Mouse (Mus musculus) G1E-ER4 (cell line): ENCODE data around the gene Ccdc162. TPM values are rescaled to one million over a fixed set of nuclear protein-coding genes. Genes with fewer than 3 reads are reported as not detected.

Source experiments
- GATA1 ChIP-seq: IDR thresholded peaks from one replicate; pipeline ENCODE4 v1.8.0; 2012; ENCODE audit warnings: low read length, inconsistent platforms
- polyA plus RNA-seq: library from polyadenylated mRNA; stranded (reverse); fragments of >175 nt; gene quantifications from 2 replicates; pipeline ENCODE4 v1.2.3, GENCODE M21; 2012

Ccdc162 gene
- polyA plus RNA-seq, 1 experiment = not detected

DNA sequence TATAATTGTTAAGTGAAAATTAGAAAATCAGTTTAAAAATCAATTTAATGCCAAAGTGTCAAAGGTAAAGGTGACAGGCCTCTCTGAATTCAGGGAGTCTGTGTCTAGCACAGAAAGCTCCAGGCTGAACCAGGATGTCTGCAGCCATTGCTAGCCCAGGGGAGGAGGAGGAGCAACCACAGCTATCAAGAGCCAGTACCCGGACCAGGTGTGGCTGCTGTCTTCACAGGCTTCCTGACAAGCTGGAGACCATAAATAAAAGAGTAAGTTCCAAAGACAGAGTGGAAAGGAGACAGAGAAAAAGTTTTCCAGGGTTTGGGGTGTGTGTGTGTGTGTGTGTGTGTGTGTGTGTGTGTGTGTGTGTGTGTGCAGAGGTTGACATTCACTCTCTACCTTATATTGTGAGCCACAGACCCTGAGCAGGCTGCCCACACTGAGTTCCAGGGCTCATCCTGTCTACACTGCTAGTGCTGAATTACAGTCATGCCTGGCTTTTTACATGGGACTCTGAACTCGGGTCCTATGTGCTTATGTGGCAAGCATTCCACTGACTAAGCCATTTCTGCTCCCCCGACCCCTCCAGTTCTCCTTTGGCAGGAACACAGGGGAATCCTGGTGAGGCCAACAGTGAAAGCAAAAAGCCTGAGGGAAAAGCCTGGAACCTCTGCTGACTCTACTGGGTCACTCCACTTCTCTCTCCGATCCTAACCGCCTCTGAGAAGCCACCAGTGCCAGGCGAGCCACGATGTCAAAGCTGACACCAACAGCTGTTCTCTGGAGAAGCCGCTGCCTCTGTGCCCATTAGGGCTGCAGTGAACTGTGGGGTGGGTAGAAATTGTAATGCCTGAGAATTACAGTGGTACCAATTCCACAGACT is 140.7 kb downstream of the Ccdc162 start:
- TF ChIP-seq GATA1 = no peak

DNA sequence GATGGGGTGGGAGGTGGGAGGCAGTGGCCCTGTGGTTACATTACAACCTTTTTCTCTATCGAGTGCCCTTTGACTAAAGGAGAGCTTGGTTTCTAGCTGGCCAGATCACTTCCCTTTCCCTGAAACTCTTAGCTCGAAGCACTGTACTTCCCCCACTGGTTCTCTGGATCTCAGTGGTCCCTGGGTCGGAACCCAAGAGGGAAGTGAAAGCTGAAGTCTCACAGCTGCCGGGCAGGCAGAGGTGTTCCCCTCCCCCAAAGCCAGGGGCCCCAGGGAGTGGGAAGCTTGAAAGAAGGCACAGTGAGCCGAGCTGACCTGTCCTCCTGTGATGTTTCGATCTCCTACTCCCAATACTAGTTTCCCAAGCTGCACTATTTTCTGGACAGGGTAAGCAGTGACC is 143.2 kb downstream of the Ccdc162 start:
- TF ChIP-seq GATA1 = no peak

DNA sequence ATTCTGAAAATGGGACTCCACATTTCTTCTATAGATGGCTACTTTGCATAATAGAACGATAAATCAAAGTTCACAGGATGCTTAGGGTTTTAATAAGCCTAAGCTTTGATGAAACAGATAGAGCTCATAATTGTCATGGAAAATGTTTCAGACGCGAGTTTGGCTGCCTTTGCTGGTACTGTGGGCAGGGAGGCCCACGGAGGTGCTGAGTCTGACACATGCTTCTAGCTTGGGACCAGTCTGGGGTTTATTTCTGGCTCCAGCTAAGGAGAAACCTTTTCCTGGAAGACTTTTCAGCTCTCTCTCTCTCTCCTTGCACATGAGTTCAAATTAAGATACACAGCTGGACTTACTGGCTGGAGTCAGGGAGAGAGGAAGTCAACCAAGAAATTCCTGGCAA is 144.2 kb downstream of the Ccdc162 start:
- no peak for TF ChIP-seq GATA1

DNA sequence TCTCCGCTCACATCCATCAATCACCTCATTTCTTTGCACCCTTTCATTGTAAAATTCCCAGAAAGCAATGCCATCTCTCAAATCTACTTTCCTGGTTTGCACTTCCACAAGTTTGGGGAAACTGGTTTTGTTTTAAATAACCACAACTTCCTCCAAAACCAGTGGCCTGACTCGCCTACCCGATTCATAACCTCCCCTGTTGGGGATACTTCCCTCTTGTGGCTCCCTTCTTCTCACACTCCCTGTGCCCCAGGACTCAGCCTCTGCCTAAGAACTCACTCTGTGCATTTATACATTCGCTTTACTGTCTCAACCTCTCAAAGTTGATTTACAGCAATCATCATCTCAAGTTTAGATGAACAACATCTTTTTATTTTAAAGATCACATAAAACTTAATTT is 145.4 kb downstream of the Ccdc162 start:
- TF ChIP-seq GATA1 = no peak

DNA sequence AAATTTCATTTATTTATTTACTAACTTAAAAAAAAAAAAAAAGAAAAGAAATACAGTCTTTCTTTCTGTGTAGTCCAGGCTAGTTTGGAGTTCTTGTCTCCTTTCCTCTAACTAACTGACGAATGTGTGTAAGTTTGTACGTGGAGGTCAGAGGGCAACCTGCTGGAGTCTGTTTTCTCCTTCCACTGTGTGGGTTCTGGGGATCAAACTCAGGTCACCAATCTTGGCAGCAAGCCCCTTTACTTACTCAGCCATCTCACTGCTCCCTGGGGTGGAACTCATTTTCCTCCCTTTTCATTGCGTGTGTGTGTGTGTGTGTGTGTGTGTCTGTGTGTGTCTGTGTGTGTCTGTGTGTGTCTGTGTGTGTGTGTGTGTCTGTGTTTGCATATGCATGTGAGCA is 148.1 kb downstream of the Ccdc162 start:
- no peak for TF ChIP-seq GATA1

DNA sequence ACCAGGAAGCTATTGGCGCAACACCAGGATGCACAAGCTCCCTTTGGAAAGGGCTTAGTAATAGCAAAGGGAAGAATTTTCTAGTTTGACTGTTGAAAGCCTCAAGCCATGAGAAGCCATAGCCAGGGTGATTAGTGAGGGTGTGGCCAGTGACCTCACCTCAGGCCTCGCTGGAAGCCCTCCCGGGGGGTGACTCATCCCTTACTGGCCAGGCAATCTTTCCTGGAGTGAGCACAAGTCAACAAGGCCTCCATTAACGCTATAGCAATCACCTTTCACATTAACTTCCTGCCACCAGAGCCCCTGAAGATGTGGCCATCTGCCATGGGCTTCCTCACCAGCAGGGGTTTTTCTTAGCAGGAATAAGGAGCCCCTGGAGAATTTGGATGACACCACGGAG is 151.3 kb downstream of the Ccdc162 start:
- TF ChIP-seq GATA1 = no peak

DNA sequence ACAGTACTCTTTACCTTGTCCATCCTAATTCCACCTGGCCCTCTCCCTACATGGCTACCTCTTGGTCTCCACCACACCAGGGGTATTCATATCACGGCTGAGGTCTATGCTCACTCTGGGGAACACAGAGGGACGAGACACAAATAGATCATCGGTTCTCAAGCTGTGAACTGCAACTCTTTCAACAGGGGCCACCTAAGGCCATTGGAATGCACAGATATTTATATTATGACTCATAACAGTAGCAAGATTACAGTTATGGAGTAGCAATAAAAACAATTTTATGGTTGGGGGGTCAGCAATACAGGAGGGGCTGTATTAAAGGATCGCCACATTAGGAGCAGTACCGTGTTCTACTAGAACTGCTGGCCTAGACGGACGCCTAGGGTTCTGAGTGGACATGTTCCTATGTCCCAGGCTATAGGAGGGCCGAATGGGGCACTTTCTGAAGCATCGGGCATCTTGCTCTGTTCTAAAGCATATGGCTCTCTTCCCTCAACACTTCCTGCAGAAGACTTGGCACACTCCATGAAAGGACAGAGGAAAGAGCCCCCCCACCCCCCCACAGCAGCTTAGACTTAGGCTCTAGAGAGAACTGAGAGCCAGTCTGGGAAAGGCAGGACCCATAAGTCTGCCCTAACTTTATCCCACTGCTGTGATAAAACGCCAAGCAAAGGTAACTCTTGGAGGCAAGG is 154.6 kb downstream of the Ccdc162 start:
- TF ChIP-seq GATA1 = no peak

DNA sequence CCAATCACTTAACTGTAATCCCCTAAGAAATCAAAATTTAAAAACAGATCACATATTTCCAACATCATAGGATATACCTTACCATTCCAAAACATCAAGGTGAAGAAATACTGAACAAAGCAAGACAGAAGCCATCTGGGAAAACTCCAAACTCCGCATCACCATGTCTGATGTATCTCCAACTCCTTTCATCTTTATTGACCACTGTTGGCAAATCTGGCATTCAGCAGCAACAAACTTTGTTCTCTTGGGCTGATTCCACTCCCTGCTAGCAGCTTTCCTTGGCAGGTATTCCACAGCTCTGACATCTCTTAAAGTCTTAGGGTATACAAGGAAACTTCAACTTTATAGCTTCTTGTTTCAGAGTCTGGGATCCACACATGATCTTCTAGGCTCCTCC is 158.0 kb downstream of the Ccdc162 start:
- TF ChIP-seq GATA1 = no peak

DNA sequence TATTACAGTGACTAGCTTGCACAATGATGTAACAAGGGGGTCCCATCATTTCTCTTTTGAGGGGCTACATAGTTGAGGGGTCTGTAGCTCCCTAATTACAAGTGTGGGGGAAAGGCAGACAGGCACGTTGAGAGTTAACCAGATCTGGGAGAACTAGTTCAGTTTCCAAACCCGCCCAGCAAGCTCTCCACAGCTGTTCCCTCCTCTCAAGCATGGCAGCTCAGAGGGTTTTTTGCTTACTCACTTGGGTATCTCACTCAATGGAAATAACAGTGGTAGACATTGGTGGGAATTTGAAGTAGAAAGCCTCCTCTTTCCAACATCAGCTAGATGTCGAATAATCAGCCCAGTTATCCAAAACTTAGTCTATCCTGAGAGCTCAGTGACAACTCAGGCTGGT is 161.4 kb downstream of the Ccdc162 start:
- TF ChIP-seq GATA1 = no peak

DNA sequence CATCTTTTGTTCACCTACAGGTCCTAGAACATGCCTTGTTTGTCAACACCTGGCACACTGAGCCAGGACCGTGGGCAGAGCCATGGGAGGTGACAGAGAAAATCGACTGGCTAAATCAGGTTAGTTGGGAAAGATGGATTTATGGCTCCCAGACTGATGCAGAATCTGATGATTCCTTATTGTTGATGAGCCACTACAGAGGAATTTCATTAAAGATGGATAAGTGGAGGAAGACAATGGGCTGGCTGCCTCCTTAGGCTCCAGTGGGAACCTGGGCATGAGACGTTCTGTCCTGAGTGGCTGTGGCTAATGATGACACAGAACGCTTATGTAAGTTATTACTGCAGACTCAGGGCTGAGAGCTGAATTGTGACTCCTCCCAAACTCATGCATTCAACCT is 162.7 kb downstream of the Ccdc162 start:
- no peak for TF ChIP-seq GATA1

DNA sequence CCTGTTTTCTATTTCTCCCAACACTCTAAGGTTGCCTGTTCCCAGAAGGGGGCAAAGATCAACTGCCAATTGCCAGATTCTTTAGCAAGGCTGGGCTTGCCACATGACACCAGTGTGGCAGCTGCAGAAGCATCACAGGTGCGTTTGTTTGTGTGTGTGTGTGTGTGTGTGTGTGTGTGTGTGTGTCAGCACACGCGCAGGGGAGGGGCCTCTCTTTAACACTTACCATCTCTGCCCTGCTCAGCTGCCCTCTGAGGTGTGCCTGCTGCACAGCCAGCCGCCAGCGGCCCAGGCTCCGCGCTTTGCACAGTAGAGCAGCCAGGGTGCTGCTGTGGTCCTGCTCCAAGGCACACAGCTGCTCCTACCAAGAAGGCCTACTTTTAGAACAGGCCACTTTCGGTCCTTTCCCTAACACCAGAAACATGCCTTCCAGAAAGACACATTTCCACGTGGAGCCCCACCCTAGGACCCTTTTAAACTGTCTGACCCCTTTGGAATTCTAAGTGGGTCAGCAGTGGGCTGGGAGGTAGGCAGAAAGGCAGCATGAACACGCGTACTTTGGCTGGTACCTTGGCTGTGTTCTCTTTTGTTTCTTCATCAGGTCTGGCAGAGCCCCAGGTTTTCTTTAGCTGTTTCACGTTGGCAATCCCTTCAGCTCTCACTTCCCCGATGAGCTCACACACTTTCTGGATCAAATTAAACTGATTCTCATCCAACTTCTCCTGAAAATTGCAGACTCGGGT is 163.4 kb downstream of the Ccdc162 start:
- no peak for TF ChIP-seq GATA1

DNA sequence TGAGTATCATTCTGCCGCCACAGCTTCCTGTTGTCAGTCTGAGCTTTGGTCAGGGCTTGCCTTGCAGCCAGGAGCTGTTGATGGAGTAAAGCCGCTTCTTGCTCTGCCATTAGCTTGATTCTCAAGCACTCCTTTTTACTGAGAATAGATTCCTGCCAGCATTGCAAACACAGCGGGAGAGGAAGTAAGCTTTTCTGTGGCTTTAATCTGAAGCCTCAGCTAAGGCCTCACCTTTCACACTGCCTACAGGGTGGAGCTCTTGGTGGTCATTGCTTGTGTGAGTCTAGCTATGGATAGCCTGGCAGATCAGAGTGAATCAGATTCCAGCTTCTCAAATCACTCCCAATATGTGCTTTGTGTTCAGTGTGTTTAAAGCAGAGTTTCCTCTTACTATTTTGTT is 164.1 kb downstream of the Ccdc162 start:
- TF ChIP-seq GATA1 = no peak

DNA sequence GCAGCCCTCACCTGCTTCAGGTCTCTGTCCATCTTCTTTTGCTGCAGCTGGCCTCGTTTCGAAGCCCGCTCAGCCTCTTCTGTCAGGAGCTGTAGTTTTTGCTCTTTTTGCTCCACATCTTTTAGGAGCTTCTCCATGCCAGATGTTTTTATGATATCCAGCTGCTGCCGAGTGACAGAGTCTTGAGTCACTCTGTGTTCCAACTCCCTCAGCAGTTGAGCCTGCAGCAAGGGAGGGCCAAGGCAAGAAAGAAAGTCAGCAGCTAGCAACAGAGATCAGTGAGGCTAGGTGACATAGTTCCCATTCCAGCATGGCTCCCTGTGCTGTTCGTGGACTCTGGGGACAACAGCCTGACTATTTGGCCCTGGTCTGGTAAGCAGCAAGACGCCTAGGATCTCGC is 165.7 kb downstream of the Ccdc162 start:
- no peak for TF ChIP-seq GATA1

DNA sequence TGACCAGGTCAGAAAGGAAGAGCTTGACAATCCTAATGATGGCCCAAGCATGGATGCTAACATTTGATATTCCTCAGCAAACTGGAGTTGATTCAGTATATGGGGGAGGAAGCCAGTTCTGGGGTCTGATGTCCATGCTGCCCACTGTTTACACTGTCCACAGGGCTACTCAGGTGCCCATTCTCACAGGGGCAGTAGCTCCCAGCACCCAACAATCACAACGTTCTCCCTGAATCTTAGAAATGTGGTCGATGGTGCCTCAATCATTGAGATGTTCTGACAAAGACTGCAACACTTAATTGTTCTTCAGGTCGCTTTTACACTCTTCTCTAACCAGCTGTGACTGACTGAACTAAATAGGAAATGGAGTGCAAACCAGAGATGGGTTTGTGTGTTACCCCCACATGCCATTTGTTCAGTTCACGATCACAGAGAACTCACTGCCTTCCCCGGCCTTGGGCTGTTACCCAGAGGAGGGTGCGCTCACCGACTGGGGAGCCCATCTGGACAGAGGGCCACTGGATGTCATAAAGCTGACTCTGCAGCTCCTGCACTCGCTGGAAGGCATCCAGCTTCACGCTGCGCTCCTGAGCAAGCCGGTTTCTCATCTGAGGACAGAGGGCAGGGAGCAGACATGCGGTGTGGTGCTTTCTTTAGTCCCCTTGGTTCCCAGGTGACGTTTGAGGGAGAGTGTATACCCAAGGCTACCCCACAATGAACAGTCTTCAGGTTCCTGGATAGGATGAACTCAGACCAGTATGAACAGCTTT is 169.9 kb downstream of the Ccdc162 start:
- no peak for TF ChIP-seq GATA1

DNA sequence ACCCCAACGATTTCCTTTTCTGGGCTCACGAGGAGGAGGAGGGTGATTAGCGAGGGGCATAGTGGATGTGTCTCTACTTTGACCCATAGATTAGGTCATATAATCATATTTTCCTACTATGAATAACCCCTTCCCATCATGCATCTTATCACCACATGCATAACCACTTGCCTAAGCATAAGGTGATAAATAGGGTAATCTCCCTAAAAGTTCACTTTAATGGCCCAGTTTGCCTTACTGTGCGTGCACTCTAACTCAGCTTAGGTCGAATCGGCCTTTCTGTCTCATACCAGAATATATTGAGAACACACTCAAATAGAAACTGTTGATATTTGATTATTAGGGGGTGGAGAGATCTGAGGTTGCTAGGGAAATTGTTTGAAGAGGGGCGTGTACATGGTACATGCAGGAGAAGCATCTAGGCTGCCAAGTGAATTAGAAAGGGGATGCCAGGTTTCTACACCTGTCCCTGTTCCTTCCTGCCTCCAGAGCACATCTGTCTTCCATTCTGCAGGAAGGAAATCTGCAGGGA is 171.1 kb downstream of the Ccdc162 start:
- no peak for TF ChIP-seq GATA1
